Mouse (Mus musculus) erythroblast, embryonic 14.5 days (primary cell): ENCODE data around the gene Rabepk.

Source experiments
- GATA1 ChIP-seq: IDR thresholded peaks from 2 replicates; pipeline ENCODE4 v1.6.1; 2012; ENCODE audit warnings: low read length, inconsistent platforms, mixed read lengths
- TAL1 ChIP-seq: IDR thresholded peaks from 3 replicates; pipeline ENCODE4 v1.6.1; 2012; ENCODE audit warnings: low read length, inconsistent platforms, mixed read lengths

- TF ChIP-seq GATA1, result no peak
- TF ChIP-seq TAL1, result no peak
These were observed 49.5 kb downstream of the Rabepk start for GRCm38 (mm10) chr2:34750245-34750644.
